Mouse (Mus musculus) effector memory CD4-positive, alpha-beta T cell, adult 7 months (primary cell): ENCODE results near the gene Rsl24d1. TPM values are rescaled to one million over a fixed set of nuclear protein-coding genes. Genes with fewer than 3 reads are reported as not detected.

Experiments
- polyA plus RNA-seq: library from polyadenylated mRNA; unstranded; fragments of 100-300 nt; shearing (Covaris generic); gene quantifications from one replicate; pipeline ENCODE4 v1.2.1, GENCODE M21; 2017

The Rsl24d1 gene
- polyA plus RNA-seq: 50.2 TPM

DNA sequence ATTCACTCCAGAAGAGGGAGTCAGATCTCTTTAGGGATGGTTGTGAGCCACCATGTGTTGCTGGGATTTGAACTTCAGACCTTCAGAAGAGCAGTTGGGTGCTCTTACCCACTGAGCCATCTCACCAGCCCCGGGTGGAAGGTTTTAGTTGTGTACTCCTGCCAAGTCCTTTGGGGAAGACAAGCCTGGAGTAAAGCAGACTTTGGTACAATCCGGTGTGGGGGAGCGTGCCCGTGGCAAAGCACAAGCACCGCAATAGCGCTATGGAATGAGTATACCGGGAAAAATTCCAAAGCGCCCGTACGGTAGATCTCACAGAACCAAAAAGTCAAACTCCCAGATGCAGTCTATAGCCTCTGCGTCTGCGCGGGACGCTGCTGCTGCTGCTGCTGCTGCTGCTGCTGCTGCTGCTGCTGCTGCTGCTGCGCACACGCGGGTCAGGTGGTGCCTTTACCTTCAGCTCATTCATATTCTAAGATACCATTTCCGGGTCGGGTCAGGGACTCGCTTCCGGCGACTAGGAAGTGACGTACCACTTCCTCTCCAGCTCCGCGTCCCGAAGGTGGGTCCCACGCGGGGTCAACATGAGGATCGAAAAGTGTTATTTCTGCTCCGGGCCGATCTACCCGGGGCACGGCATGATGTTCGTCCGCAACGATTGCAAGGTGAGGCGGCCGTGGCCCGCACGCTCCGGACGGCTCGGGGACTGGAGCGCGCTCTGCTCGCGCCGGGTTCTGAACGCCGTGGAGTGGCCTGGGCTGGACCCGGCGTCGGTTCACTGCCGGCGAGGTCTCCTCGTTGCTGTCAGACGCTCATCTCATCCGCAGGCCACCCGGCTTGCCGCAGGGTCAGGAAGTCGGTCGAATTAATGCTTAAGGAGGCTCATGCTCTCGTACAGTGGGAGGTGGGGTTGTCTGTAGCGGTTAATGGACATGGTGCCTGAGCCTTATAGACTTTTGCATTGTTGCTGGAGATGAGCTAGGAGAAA lies at the start of gene Rsl24d1:
TSS of gene Rsl24d1 (plus strand) at position 508 of the 988 bp plus-strand sequence.

DNA sequence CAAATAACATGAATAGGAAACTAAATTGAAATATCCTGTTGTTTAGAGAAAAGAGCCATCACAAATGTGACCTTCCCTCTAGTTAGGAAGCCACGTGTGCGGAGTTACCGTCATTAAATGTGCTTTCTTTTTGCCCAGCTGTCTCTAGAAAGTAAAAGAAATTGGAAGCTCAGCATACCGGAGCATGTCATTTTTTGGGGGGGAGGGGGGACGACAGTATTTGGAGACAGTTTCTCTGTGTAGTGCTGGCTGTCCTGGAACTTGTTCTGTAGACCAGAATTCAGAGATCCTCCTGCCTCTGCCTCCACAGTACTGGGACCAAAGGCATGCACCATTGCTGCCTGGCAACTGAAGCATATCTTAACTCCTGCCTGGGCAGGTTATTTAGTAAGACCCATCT lies 11.7 kb upstream of the Rsl24d1 start, which contains the start of gene Khdc3:
TSS of gene Khdc3 (plus strand) at position 301 of the 400 bp plus-strand sequence.

DNA sequence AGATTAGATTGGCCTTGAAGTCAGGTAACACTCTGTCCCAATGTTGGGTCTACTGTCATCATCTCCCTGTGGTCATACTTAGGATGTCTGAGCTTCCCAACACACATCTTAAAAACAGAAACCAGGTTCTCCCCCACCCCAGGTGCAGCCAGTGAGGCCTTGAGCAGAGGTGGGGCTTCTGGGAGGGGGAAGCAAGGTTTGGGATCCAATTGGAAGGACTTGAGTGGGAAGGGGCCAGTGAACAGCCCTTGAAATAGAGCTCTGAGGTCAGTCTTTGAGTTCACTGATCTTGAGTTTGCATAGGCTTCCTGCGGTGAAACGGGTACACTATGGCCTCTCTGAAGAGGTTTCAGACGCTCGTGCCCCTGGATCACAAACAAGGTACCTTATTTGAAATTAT lies 11.0 kb upstream of the Rsl24d1 start, which contains the start of gene Gm20509:
TSS of gene Gm20509 (plus strand) at position 290 of the 400 bp plus-strand sequence.

Other genes with a start within 250 kb of the Rsl24d1 start
- gene Pygo1, start 187.8 kb upstream of the Rsl24d1 start, polyA plus RNA-seq: 0.10 TPM
- gene Dyx1c1, start 154.6 kb upstream of the Rsl24d1 start, polyA plus RNA-seq: 1.1 TPM
- not detected for gene Gm44503, start 154.6 kb upstream of the Rsl24d1 start, polyA plus RNA-seq
- 1.7 TPM for gene Ccpg1os, start 128.0 kb upstream of the Rsl24d1 start, polyA plus RNA-seq
- 116 TPM for gene Ccpg1, start 128.0 kb upstream of the Rsl24d1 start, polyA plus RNA-seq
- gene Pigb, start 73.0 kb upstream of the Rsl24d1 start, polyA plus RNA-seq: 12.4 TPM
- 45.8 TPM for gene Rab27a, start 68.6 kb upstream of the Rsl24d1 start, polyA plus RNA-seq
- not detected for gene Khdc3, start 11.6 kb upstream of the Rsl24d1 start, polyA plus RNA-seq
- gene Gm20509, start 11.0 kb upstream of the Rsl24d1 start, polyA plus RNA-seq: not detected